Mouse (Mus musculus): ENCODE measurements at regions not wholly inside any gene's neighbourhood (a gene's known extent, or its start where the extent isn't known, plus 50 kb on each side); places are given as distances from the start of the nearest gene placed in this dataset.
A peak's percentile ranks its signal among the peaks of the same experiment; 100 is the strongest.
"Not testable (repeated sequence)": the region's sequence is repeated elsewhere in the genome, so short reads cannot be mapped to it uniquely, and the experiment has no call there.

GRCm38 (mm10) chrX:12293146-12293545 lies 133.0 kb upstream of the Bcor start:
- no peak for DNase-seq (ENCODE audit: low spot score in 2 of 2)
- intact Hi-C loops (cut with DNase I), result no loop called here

GRCm38 (mm10) chrX:12294452-12294851 lies 134.3 kb upstream of the Bcor start:
- intact Hi-C loops (cut with DNase I), result no loop called here
- no peak for DNase-seq (ENCODE audit: low spot score in 2 of 2)

- no peak for DNase-seq (ENCODE audit: low spot score in 2 of 2)
- intact Hi-C loops (cut with DNase I), result no loop called here
These were observed 134.8 kb upstream of the Bcor start for GRCm38 (mm10) chrX:12294941-12295340.

GRCm38 (mm10) chrX:12296264-12297053 lies 136.3 kb upstream of the Bcor start:
- DNase-seq (ENCODE audit: low spot score in 2 of 2), result no peak
- intact Hi-C loops (cut with DNase I), result no loop called here

GRCm38 (mm10) chrX:12298609-12299008 lies 138.5 kb upstream of the Bcor start:
- DNase-seq (ENCODE audit: low spot score in 2 of 2), result peak; percentile 17 to 65

GRCm38 (mm10) chrX:12299236-12299635 lies 139.1 kb upstream of the Bcor start:
- DNase-seq (ENCODE audit: low spot score in 2 of 2), result no peak
- intact Hi-C loops (cut with DNase I), result no loop called here

More at GRCm38 (mm10) chrX:12298609-12299008, 138.5 kb upstream of the Bcor start:
- intact Hi-C loops (cut with DNase I), result no loop called here

GRCm38 (mm10) chrX:12304678-12305077 lies 144.5 kb upstream of the Bcor start:
- DNase-seq (ENCODE audit: low spot score in 2 of 2), result peak; percentile 22 to 24
- intact Hi-C loops (cut with DNase I), result no loop called here

- intact Hi-C loops (cut with DNase I), result no loop called here
- no peak for DNase-seq (ENCODE audit: low spot score in 2 of 2)
These were observed 146.8 kb upstream of the Bcor start for GRCm38 (mm10) chrX:12306940-12307339.

- no peak for DNase-seq (ENCODE audit: low spot score in 2 of 2)
- intact Hi-C loops (cut with DNase I), result no loop called here
These were observed 152.4 kb upstream of the Bcor start for GRCm38 (mm10) chrX:12312534-12312933.

- intact Hi-C loops (cut with DNase I), result no loop called here
- no peak for DNase-seq (ENCODE audit: low spot score in 2 of 2)
These were observed 155.5 kb upstream of the Bcor start for GRCm38 (mm10) chrX:12315658-12316057.

- intact Hi-C loops (cut with DNase I); DNase-seq (ENCODE audit: low spot score in 2 of 2): not testable (repeated sequence)
These were observed 157.3 kb upstream of the Bcor start for GRCm38 (mm10) chrX:12317488-12317887.

GRCm38 (mm10) chrX:12318848-12319651 lies 158.9 kb upstream of the Bcor start:
- no peak for DNase-seq (ENCODE audit: low spot score in 2 of 2)
- intact Hi-C loops (cut with DNase I), result no loop called here

- no peak for DNase-seq (ENCODE audit: low spot score in 2 of 2)
These were observed 162.3 kb upstream of the Bcor start for GRCm38 (mm10) chrX:12322453-12322852.

GRCm38 (mm10) chrX:12323268-12323667 lies 163.1 kb upstream of the Bcor start:
- DNase-seq (ENCODE audit: low spot score in 2 of 2), result no peak
- intact Hi-C loops (cut with DNase I), result no loop called here

More at GRCm38 (mm10) chrX:12322453-12322852, 162.3 kb upstream of the Bcor start:
- intact Hi-C loops (cut with DNase I), result no loop called here

- intact Hi-C loops (cut with DNase I), result no loop called here
- DNase-seq (ENCODE audit: low spot score in 2 of 2), result no peak
These were observed 163.7 kb upstream of the Bcor start for GRCm38 (mm10) chrX:12323812-12324211.

- no peak for DNase-seq (ENCODE audit: low spot score in 2 of 2)
These were observed 167.3 kb upstream of the Bcor start for GRCm38 (mm10) chrX:12327464-12327863.

GRCm38 (mm10) chrX:12340561-12340960 lies 180.4 kb upstream of the Bcor start:
- intact Hi-C loops (cut with DNase I), result no loop called here
- DNase-seq (ENCODE audit: low spot score in 2 of 2), result peak; percentile 17 to 20

More at GRCm38 (mm10) chrX:12327464-12327863, 167.3 kb upstream of the Bcor start:
- intact Hi-C loops (cut with DNase I), result no loop called here

GRCm38 (mm10) chrX:12341356-12341965 lies 181.3 kb upstream of the Bcor start:
- intact Hi-C loops (cut with DNase I), result no loop called here
- no peak for DNase-seq (ENCODE audit: low spot score in 2 of 2)

GRCm38 (mm10) chrX:12344805-12345555 lies 184.8 kb upstream of the Bcor start:
- intact Hi-C loops (cut with DNase I), result no loop called here
- DNase-seq (ENCODE audit: low spot score in 2 of 2), result no peak

- no peak for DNase-seq (ENCODE audit: low spot score in 2 of 2)
- intact Hi-C loops (cut with DNase I), result no loop called here
These were observed 186.7 kb upstream of the Bcor start for GRCm38 (mm10) chrX:12346856-12347255.
